Mouse (Mus musculus) layer of hippocampus, adult 9-10 months (tissue): ENCODE measurements at regions not wholly inside any gene's neighbourhood (a gene's known extent, or its start where the extent isn't known, plus 50 kb on each side); places are given as distances from the start of the nearest gene placed in this dataset.

Experiments
- DNase-seq: peaks from one replicate; pipeline ENCODE4 v3.0.0; 2022; ENCODE audit warnings: low spot score

DNA sequence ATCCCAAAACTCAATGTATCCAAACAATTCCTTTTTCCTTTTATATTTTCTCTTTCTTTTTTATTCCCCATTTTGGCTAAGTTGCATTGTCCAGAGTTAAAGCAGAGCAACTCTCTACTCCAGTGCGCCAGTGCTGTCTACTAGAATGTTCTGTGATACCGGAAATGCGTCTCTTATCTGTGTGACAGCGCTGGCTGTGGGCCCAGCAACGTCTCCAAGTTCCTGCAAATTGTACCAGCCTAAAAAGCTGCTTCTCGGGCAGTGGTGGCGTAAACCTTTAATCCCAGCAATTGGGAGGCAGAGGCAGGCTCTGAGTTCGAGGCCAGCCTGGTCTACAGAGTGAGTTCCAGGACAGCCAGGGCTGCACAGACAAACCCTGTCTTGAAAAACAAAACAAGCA lies 59.4 kb downstream of the Cox18 start:
- no peak for DNase-seq

- DNase-seq = no peak
Observed at GRCm38 (mm10) chr5:90163033-90163859, 60.6 kb downstream of the Cox18 start.

DNA sequence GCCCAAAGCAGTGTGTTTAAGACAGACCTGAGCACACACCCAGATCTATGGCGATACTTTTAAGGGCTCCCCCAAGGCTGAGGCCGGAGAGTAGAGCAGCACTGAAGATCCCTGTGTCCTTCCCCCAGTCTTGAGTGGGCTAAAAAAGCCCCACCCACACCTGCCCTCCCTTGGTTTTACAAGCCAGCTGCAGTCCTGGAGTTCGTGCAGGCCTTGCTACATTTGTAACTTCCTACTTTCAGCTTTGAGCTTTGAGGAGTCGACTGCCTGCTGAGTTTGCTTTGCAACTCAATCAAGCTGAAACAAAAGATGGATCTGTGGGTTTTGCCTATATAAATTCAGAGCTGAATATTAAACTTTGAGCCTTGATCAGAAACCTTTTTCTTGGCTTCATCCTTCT lies 63.5 kb downstream of the Cox18 start:
- DNase-seq = no peak

DNA sequence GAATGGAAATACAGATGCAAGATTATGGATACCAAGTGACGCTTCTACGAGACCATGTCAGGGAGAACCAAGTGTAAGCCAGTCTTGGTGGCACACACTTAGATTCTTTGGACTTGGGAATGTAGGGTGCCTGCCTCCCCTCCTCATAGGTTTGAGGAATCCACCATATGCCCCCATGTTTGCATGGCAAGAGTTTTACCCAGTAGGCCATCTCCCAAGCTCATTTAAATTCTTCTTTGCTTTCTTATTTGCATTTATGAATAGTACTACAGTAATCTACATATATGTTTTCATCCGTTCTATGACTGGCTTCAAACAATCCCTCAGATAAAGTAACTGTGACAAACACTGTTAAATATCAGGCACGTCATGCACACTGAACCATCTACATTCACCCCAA lies 67.3 kb downstream of the Cox18 start:
- DNase-seq = no peak

GRCm38 (mm10) chr5:90149611-90150532 lies 73.9 kb downstream of the Cox18 start:
- no peak for DNase-seq

GRCm38 (mm10) chr5:90135971-90136370 lies 87.8 kb downstream of the Cox18 start:
- no peak for DNase-seq

DNA sequence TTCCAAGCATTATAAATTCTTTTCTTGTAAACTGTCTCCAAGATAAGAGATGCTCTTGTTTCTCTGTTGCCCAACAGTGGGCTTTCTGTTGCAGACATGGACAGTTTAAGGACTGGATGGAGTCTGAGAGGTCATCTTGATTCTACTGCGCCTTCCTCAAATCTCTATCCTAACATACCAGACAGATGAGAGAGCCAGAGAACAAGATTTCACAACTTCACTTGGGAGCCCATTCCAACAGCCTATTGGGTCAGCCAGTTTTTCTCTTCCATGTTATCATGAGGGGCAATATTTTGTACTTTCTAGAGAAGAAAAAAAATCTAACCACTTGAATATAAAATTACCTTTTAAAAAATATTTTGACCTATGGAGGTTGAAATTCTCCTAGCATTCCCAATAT lies 116.8 kb downstream of the Cox18 start:
- DNase-seq = no peak

- DNase-seq = no peak
Observed at GRCm38 (mm10) chr5:90104672-90105071, 119.1 kb downstream of the Cox18 start.

DNA sequence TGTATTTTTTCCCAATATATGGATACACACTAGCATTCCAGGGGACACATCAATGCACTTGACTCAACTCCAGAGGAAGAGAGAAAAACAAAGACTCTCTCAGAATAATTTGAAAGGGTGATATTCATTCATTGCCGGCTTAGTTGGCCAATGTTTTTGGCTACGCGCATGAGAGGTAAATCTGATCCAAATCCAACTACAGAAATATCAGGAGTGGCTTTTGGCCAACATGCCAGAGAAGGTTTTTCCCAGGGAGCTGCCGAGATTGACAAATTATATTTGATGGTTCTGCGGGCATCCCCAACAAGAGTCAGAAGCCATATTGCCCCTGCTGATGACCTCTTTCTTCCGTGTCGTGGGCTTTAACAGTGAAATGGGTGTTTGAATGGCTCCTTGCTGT lies 135.3 kb downstream of the Cox18 start:
- no peak for DNase-seq

- no peak for DNase-seq
Observed at GRCm38 (mm10) chr5:90086491-90086890, 137.3 kb downstream of the Cox18 start.

GRCm38 (mm10) chr5:90077025-90077536 lies 146.7 kb downstream of the Cox18 start:
- DNase-seq = no peak

GRCm38 (mm10) chr5:90075629-90076349 lies 148.0 kb downstream of the Cox18 start:
- no peak for DNase-seq

DNA sequence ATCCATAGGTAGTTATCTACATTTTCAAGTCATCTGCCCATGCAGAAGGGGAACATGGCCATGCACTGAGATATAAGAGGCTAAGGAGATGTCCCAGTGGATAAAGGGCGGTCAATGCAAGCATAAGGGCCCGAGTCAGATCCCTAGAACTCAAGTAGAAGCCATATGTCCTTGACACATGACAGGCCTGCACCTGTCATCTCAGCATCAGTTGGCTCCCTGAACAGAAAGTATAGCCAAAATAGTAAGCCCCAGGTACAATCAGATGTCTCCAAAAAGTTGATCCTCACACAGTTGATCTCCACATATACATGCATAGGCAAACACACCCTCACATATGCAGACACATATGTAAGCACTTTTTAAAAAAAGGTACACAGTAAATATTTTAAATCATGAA lies 152.0 kb downstream of the Cox18 start:
- no peak for DNase-seq

- DNase-seq = no peak
Observed at GRCm38 (mm10) chr5:90068601-90069000, 155.2 kb downstream of the Cox18 start.

GRCm38 (mm10) chr5:90067817-90068216 lies 156.0 kb downstream of the Cox18 start:
- DNase-seq = no peak

- DNase-seq = no peak
Observed at GRCm38 (mm10) chr5:90065884-90066615, 157.8 kb downstream of the Cox18 start.

- no peak for DNase-seq
Observed at GRCm38 (mm10) chr5:90055686-90056085, 168.1 kb downstream of the Cox18 start.

DNA sequence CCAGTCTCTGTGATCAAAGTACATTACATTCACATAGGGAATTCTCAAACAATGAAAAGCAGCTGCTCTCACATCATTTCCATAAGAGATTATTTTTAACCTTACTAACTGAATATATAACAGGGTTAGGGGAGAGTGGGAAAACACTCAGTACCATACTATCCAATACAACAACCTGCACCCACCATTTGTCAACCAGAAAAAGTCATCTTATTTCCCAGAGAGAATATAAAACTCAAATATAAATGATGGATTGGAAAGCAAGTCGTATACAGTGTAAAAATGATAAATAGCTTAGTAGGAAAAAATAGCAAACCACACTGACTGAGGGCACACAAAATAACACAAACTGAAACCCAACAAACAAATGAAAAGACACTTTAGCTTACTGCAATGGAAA lies 169.4 kb upstream of the Adamts3 start:
- DNase-seq = no peak

GRCm38 (mm10) chr5:90049856-90050255 lies 166.7 kb upstream of the Adamts3 start:
- no peak for DNase-seq

DNA sequence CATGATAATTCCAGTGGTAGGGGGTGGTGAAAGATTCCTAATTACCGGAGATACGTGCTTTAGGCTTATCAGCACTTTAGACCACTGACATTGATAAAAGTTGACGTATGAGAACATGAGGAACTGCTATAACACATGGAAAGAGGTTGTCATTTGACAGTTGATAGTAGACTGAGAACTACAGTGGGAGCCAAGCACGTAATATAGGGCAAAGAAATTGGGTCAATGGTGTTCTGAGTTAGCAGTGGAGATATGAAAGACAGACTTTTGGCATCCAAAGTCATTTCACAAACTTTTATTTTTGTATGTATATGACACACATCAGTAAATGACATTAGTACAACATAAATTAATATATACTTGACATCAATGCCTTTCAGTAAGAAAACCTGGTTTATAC lies 159.6 kb upstream of the Adamts3 start:
- DNase-seq = no peak

DNA sequence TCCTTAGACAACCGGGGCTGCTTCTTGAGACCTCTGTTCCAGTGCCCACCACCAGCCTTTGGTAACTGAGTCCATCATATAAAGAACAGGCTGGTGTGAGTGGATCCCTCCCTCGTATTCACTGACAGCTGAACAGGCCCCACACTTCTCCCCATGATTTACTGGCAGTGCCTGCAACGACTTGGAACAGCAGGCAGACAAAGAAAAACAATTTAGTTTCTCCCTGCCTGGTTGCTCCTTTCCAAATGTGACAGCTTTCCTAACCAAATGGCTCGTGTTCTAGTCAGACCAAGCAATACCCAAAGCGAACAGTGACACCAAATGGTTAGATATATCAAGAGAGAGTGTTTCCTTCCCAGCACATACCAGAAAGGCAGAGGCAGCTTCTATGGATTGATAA lies 150.0 kb upstream of the Adamts3 start:
- peak; percentile 70 for DNase-seq

DNA sequence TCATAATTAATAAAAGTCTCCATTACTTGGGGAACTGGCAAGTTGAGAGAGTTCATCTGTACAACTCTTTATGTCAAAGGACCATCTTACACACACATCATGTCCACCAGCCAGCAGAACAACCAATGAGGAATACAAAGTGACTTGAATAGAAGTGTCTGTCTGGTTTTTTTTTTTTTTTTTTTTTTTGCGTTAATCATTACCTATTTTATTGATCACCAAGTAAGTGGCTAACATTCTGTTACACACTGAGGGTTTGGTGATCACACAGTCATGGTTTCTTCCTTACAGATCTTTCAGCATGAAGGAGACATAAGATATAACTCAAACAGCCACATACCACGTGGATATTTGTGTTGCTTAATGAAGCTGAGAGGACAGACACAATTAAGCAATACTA lies 147.6 kb upstream of the Adamts3 start:
- no peak for DNase-seq
